Mouse (Mus musculus): ENCODE data around the gene Hoxc12.

- TF ChIP-seq POLR2A (IDR thresholded peaks at IDR 0.05; ENCODE audit: low read depth, low read length) (no peak), EP300 (IDR thresholded peaks at IDR 0.05; ENCODE audit: low read length) (no peak), CTCF (conservative IDR thresholded peaks at IDR 0.05 in 1 of 2, IDR thresholded peaks at IDR 0.05 in 1 of 2; ENCODE audit: low read depth in 2 of 2, low read length in 2 of 2) (no peak)
Measured at GRCm38 (mm10) chr15:102954192-102955006, 17.8 kb downstream of the Hoxc12 start, which contains the start of gene Hoxc11.
